Mouse (Mus musculus) cerebellum, adult 2 months (tissue): ENCODE measurements at regions not wholly inside any gene's neighbourhood (a gene's known extent, or its start where the extent isn't known, plus 50 kb on each side); places are given as distances from the start of the nearest gene placed in this dataset.

ENCODE experiments used
- DNase-seq, 2 experiments: peaks; one replicate each; pipeline ENCODE4 v3.0.0; 2021
- H3K27ac ChIP-seq: fragments of 200-500 bp; 2 replicates; pipeline ENCODE4 v1.5.1; 2012; ENCODE audit warnings: low read length, control low read depth, inconsistent platforms; ENCODE audit not compliant: insufficient read depth
- H3K27me3 ChIP-seq: fragments of 200-500 bp; 2 replicates; pipeline ENCODE4 v1.6.1; 2012; ENCODE audit warnings: inconsistent platforms, mild to moderate bottlenecking, low read length, moderate library complexity; ENCODE audit not compliant: control insufficient read depth, insufficient read depth
- H3K4me1 ChIP-seq: fragments of 200-500 bp; 2 replicates; pipeline ENCODE4 v1.6.1; 2011; ENCODE audit warnings: low read length; ENCODE audit not compliant: control insufficient read depth, insufficient read depth
- H3K4me3 ChIP-seq: fragments of 200-500 bp; replicated peaks from 2 replicates; pipeline ENCODE3; 2011; ENCODE audit warnings: mild to moderate bottlenecking, low read depth, low read length, control low read depth; ENCODE audit not compliant: insufficient read depth
- CTCF ChIP-seq: fragments of 200-500 bp; IDR thresholded peaks from 2 replicates; pipeline ENCODE4 v1.5.1; 2011; ENCODE audit warnings: low read depth, mild to moderate bottlenecking, control low read depth, low read length, moderate library complexity, borderline replicate concordance; ENCODE audit not compliant: insufficient read depth
- POLR2A ChIP-seq: fragments of 200-500 bp; IDR thresholded peaks from 2 replicates; pipeline ENCODE4 v1.6.1; 2011; ENCODE audit warnings: low read length, control low read depth, borderline replicate concordance; ENCODE audit not compliant: insufficient read depth
- WGBS: fragments of 180-500 bp; shearing (Covaris S2); methylation state at CpG from one replicate; pipeline ENCODE4 v1.1.7; 2018; 5-methylcytosine and 5-hydroxymethylcytosine counted together

DNA sequence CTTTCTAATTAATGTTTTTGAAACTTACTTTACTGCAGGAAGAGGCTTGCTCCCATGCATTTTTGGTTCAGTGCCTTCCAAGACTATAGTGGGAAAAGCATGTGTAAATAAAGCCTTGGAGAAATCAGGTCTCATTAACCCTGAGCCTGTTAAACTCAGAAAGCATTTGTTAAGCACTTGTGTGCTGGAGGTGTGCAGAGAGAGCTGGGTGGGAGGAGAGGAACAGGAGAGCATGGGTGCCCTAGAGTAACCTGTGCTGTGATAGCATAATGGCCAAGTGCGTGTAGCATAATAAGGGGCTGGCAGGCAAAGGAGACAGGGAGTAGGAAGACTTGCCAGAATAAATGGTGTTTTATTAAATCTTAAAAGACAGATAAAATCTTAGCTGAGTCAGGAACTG is 1160.2 kb upstream of the Gulo start:
- TF ChIP-seq POLR2A: no peak
- Histone ChIP-seq H3K4me1 (no peaks in the 10 kb centered on the region), H3K27ac (no peak overlapping the region), H3K4me3 (no peak overlapping the region), H3K27me3 (no peaks in the 10 kb centered on the region)
- no peak for DNase-seq
- 77% methylated on average over 1 of the region's 1 CpGs for WGBS

DNA sequence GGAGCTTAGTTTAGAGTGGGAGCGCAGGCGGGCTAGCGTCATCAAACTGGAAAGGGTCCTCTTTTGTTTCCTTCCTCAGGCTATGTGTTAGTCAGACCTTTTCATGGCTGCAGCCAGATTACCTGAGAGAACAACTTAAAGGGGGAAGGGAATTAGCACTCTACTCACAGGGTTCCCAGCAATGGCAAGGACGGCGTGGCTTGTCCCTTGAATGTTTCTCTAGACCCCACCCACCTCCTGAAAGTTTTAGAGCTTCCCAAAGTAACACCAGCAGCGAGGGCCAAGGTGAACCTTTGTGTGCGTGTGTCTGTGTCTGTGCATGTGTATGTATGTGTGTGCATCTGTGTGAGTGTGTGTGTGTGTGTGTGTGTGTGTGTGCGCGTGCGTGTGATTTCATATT is 1151.0 kb upstream of the Gulo start:
- H3K4me1 ChIP-seq: peaks cover 15% of the 10 kb centered on the region
- TF ChIP-seq POLR2A (no peak), CTCF (no peak)
- WGBS: 96% methylated on average over 10 of the region's 10 CpGs
- no peak overlapping the region for H3K27ac ChIP-seq
- H3K4me3 ChIP-seq: no peak overlapping the region
- no peak for DNase-seq
- H3K27me3 ChIP-seq: no peaks in the 10 kb centered on the region

GRCm38 (mm10) chr14:67158867-67159266 is 1149.9 kb upstream of the Gulo start:
- Histone ChIP-seq H3K4me1 (peaks cover 15% of the 10 kb centered on the region), H3K27me3 (no peaks in the 10 kb centered on the region), H3K4me3 (no peak overlapping the region), H3K27ac (no peak overlapping the region)
- 96% methylated on average over 9 of the region's 9 CpGs for WGBS
- TF ChIP-seq POLR2A (no peak), CTCF (no peak)
- no peak for DNase-seq

DNA sequence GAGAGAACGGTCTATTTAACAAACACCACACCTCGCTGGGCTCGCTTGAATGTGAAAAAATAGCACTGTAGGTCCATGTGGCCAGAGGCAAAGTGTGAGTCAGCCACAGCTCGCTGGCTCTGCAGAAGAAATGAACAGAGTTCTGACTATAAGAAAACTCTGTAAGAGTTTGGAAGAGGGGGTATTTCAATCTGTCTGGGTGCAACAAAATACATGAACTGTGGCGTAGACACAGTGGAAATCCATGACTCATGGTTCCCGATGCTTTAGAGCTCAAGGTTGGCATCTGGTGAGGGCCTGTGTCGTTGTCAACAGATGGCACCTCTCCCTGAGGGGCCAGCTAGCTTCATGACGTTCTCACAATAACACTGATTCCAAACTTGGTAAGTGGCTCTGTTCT is 1147.4 kb upstream of the Gulo start:
- H3K4me3 ChIP-seq: no peak overlapping the region

GRCm38 (mm10) chr14:67153621-67154020 is 1144.6 kb upstream of the Gulo start:
- no peaks in the 10 kb centered on the region for H3K27me3 ChIP-seq
- H3K27ac ChIP-seq: no peak overlapping the region
- 48% methylated on average over 3 of the region's 3 CpGs for WGBS

More for the DNA sequence above, 1147.4 kb upstream of the Gulo start:
- 14% methylated on average over 8 of the region's 8 CpGs for WGBS
- DNase-seq: peak; percentile 64 to 82
- peaks cover 15% of the 10 kb centered on the region for H3K4me1 ChIP-seq
- TF ChIP-seq CTCF (no peak), POLR2A (no peak)
- H3K27ac ChIP-seq: no peak overlapping the region
- H3K27me3 ChIP-seq: no peaks in the 10 kb centered on the region

GRCm38 (mm10) chr14:67149961-67150471 is 1141.0 kb upstream of the Gulo start:
- Histone ChIP-seq H3K4me1 (no peaks in the 10 kb centered on the region), H3K27ac (no peak overlapping the region), H3K27me3 (no peaks in the 10 kb centered on the region), H3K4me3 (no peak overlapping the region)
- DNase-seq: no peak
- 61% methylated on average over 7 of the region's 7 CpGs for WGBS
- TF ChIP-seq POLR2A (no peak), CTCF (no peak)

More at GRCm38 (mm10) chr14:67153621-67154020, 1144.6 kb upstream of the Gulo start:
- H3K4me1 ChIP-seq: peaks cover 15% of the 10 kb centered on the region
- DNase-seq: no peak
- H3K4me3 ChIP-seq: no peak overlapping the region
- no peak for TF ChIP-seq CTCF
- no peak for TF ChIP-seq POLR2A

DNA sequence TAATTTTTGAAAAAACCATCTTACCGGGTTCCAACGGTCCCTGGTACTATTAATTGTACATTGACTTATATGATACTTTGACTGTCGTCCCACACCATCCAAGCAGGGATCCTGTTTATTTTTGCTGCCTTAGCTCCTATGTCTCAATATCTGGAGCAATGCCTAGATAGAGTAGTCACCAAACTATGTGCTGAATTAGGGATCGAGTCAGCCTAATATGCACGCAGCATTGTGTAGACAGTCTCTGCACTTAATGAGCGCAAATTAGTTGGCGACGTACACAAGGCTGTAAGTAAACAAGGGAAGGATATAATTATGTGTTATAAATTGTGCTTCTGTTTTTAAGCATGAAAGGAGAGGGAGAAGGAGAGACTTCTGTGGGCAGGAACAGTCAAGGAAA is 1140.1 kb upstream of the Gulo start:
- TF ChIP-seq POLR2A: no peak
- no peak for TF ChIP-seq CTCF
- 90% methylated on average over 8 of the region's 8 CpGs for WGBS

DNA sequence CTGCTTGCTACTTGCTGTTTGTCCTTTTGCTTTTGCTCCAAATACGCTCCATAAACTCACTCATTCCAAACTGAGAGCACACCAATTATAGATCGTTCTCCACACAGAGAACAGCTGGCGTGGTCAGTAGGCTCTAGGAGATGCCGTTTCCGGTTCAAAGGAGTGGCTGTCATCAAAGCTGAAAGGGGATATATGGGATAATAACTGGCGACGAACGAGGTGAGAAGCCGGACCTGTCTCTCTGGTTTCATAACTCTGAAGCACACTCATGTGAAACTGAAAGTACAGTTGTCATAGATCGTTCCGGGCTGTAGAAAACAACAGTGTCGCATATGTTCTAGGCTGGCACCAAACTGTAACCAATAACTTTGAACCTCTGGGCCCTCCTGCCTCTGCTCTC is 1137.6 kb upstream of the Gulo start:
- Histone ChIP-seq H3K27me3 (no peaks in the 10 kb centered on the region), H3K4me1 (peaks cover 19% of the 10 kb centered on the region), H3K27ac (no peak overlapping the region), H3K4me3 (no peak overlapping the region)
- 85% methylated on average over 12 of the region's 12 CpGs for WGBS
- no peak for TF ChIP-seq POLR2A
- no peak for TF ChIP-seq CTCF
- no peak for DNase-seq

More for the DNA sequence above, 1140.1 kb upstream of the Gulo start:
- Histone ChIP-seq H3K27me3 (no peaks in the 10 kb centered on the region), H3K4me3 (no peak overlapping the region), H3K4me1 (peaks cover 3% of the 10 kb centered on the region; the same call in 1 of the 2 replicates), H3K27ac (no peak overlapping the region)
- no peak for DNase-seq
